Mouse (Mus musculus): Measurements from ENCODE around the gene Zgrf1. TPM values are rescaled to one million over a fixed set of nuclear protein-coding genes. Genes with fewer than 3 reads are reported as not detected.
A peak's percentile ranks its signal among the peaks of the same experiment; 100 is the strongest.

Zgrf1 gene
- 12.0 and 12.2 TPM in 2 replicates for polyA plus RNA-seq (2015; fragmentation: Nextera tagmentation; extraction: Ambion mirVana)

DNA sequence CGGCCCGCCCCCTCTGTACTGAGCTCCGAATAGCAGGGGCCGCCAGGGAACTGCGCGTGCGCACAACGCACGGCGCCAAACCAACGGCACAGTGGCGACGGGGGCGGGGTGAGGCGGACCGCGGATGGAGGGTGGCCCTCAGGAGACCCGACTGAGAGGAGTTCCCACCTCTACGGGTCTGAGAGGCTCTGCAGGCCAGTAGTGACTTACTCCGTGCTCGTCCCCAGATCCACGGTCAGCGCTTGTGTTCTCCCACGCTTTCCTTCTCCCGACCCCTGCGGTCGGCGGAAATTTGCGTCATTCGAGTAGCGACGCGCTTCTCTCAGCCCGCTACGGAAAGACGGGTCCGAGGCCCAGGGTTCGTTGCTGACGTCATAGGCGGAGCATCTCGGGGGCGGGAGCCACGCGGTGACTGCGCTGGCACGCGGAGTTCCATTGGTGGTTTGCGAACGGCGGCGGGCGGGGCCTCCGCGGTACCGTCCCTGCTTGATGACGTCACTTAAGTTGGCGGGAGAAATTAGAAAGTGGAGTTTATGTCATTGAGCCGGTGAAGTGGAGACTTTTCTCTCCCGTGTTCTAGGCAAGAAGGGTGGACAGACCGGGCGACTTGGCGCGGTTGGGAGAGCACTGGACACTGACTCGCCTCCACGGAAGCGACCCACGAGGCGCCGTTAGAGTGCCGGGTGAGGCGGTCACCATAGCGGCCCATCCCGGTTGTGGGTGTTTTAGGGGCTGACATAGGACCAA, at the start of gene Zgrf1, which contains the start of gene Larp7:
Gene Zgrf1 (plus strand): TSS at position 517 of the 747 bp plus-strand sequence.
Gene Larp7 (minus strand): TSS at position 377 of the 747 bp plus-strand sequence.
- ATAC-seq (ENCODE audit: insufficient number of reproducible peaks, insufficient read depth, low FRiP score, low TSS enrichment, low read depth), result peak; percentile 99
- peak within 1 kb of the TSS; percentile 82 for H3K9ac ChIP-seq

GRCm38 (mm10) chr3:127507878-127508783, 45.2 kb upstream of the Zgrf1 start:
- no peaks in the 10 kb centered on the region for H3K4me1 ChIP-seq
- H3K4me3 ChIP-seq, result no peak overlapping the region
- H3K9ac ChIP-seq, result no peak overlapping the region
- no peaks in the 10 kb centered on the region for H3K36me3 ChIP-seq
- no peak overlapping the region for H3K27ac ChIP-seq
- no peak overlapping the region for H3K4me2 ChIP-seq
- H3K27me3 ChIP-seq, result no peaks in the 10 kb centered on the region
- WGBS, result 66% methylated on average over 15 of the region's 15 CpGs
- H3K9me3 ChIP-seq, result no peaks in the 10 kb centered on the region
- ATAC-seq (ENCODE audit: insufficient number of reproducible peaks, insufficient read depth, low FRiP score, low TSS enrichment, low read depth), result no peak

More for the DNA sequence above, at the start of gene Zgrf1, which contains the start of gene Larp7:
- Histone ChIP-seq H3K4me1 (peaks cover 11% of the 10 kb centered on the region), H3K4me3 (peak within 1 kb of the TSS; percentile 85), H3K27me3 (no peaks in the 10 kb centered on the region), H3K27ac (peak within 1 kb of the TSS; percentile 94), H3K36me3 (peaks cover 19% of the 10 kb centered on the region), H3K4me2 (peak within 1 kb of the TSS; percentile 70), H3K9me3 (no peaks in the 10 kb centered on the region)
- WGBS, result under 1% methylated on average over 73 of the region's 73 CpGs

GRCm38 (mm10) chr3:127511786-127512746, 41.2 kb upstream of the Zgrf1 start:
- Histone ChIP-seq H3K9ac (no peak overlapping the region), H3K27me3 (no peaks in the 10 kb centered on the region), H3K9me3 (no peaks in the 10 kb centered on the region), H3K4me1 (no peaks in the 10 kb centered on the region), H3K4me2 (no peak overlapping the region), H3K27ac (no peak overlapping the region), H3K36me3 (no peaks in the 10 kb centered on the region), H3K4me3 (no peak overlapping the region)
- ATAC-seq (ENCODE audit: insufficient number of reproducible peaks, insufficient read depth, low FRiP score, low TSS enrichment, low read depth), result no peak
- WGBS, result 84% methylated on average over 12 of the region's 12 CpGs

DNA sequence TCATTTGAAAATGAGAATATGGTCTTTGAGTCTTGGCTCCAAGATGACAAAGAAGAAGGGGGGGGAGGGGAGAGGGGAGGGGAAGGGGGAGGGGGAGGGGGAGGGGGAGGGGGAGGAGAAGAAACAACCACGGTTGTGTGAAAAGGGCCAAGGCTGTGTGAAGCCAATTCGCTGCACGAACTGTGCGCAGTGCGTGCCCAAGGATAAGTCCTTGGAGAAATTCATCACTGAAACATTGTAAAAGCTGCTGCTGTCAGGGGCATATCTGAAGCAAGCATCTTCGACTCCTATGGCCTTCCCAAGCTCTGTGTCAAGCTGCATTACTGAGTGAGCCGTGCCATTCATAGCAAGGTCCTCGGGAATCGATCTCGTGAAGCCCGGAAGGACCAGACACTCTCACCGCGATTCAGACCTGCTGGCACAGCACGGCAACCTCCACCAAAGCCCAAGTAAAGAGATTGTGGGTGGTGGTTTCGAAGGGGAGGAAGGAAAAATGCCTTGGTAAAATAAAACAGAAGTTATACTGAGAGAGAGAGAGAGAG, 40.4 kb upstream of the Zgrf1 start:
- no peaks in the 10 kb centered on the region for H3K27me3 ChIP-seq
- no peaks in the 10 kb centered on the region for H3K4me1 ChIP-seq
- no peak for ATAC-seq (ENCODE audit: insufficient number of reproducible peaks, insufficient read depth, low FRiP score, low TSS enrichment, low read depth)
- no peak overlapping the region for H3K4me2 ChIP-seq
- H3K36me3 ChIP-seq, result no peaks in the 10 kb centered on the region
- H3K9me3 ChIP-seq, result no peaks in the 10 kb centered on the region
- no peak overlapping the region for H3K27ac ChIP-seq
- no peak overlapping the region for H3K9ac ChIP-seq
- no peak overlapping the region for H3K4me3 ChIP-seq
- 71% methylated on average over 15 of the region's 15 CpGs for WGBS

DNA sequence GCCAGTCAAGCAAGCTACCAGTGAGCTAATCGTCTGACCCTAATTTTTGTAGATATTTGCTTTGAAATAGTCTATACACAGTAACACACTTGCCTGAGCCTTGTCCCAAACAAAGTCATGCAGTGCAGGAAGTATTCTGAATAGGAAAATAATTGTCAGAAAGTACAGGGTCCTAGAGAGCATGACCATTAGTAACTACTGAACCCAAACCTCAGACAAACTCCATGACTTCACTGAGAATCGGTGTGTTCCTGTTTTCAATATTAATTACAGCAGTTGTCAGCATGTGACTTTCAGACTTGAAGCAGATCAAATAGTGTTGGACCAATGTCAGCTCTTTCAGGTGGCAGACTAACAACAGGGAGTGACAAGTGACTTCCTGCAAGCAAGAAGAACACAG, 39.6 kb upstream of the Zgrf1 start:
- Histone ChIP-seq H3K27me3 (no peaks in the 10 kb centered on the region), H3K9ac (no peak overlapping the region), H3K4me1 (no peaks in the 10 kb centered on the region), H3K4me3 (no peak overlapping the region), H3K4me2 (no peak overlapping the region), H3K9me3 (no peaks in the 10 kb centered on the region), H3K27ac (no peak overlapping the region), H3K36me3 (no peaks in the 10 kb centered on the region)
- WGBS, result 77% methylated on average over 2 of the region's 2 CpGs
- ATAC-seq (ENCODE audit: insufficient number of reproducible peaks, insufficient read depth, low FRiP score, low TSS enrichment, low read depth), result no peak

DNA sequence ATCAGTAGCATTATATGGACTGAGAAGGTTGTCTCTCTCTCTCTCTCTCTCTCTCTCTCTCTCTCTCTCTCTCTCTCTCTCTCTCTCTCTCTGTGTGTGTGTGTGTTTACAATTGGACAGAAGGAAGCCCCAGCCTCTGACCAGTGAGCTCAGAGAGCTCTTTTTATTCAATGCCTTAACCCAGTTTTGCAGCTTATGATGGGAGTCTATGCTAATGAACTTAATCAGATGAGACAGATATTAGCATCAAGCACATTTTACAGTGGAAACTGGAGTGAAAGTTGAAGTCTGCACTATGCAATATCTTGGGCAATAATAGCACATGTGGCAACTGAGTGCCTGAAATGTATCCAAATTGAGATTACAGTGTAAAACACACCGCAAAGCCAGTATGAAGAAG, 38.0 kb upstream of the Zgrf1 start:
- Histone ChIP-seq H3K27me3 (no peaks in the 10 kb centered on the region), H3K9me3 (no peaks in the 10 kb centered on the region), H3K4me1 (no peaks in the 10 kb centered on the region), H3K9ac (no peak overlapping the region), H3K27ac (no peak overlapping the region), H3K36me3 (no peaks in the 10 kb centered on the region), H3K4me3 (no peak overlapping the region), H3K4me2 (no peak overlapping the region)
- WGBS, result 76% methylated on average over 1 of the region's 1 CpGs
- ATAC-seq (ENCODE audit: insufficient number of reproducible peaks, insufficient read depth, low FRiP score, low TSS enrichment, low read depth), result no peak

DNA sequence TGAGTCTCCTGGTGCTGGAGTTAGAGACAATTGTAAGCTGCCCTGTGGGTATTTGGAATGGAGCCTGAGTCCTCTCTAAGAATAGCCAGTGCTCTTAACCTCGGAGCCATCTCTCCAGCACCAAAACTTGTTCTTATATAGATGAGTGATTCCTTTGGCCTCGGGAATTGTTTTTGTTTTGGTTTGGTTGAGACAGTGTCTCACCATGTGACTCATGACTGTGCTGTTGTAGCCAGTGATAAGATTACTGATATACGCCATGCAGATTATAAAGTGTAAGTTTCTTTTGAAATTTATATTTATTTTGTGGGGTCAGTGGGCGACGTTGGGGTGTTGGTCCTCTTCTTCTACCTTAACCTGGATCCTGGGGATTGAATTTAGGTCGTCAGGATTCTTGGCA, 33.0 kb upstream of the Zgrf1 start:
- Histone ChIP-seq H3K4me3 (no peak overlapping the region), H3K27me3 (no peaks in the 10 kb centered on the region), H3K36me3 (no peaks in the 10 kb centered on the region), H3K9me3 (no peaks in the 10 kb centered on the region), H3K9ac (no peak overlapping the region), H3K4me2 (no peak overlapping the region), H3K27ac (no peak overlapping the region), H3K4me1 (no peaks in the 10 kb centered on the region)
- 79% methylated on average over 6 of the region's 6 CpGs for WGBS
- no peak for ATAC-seq (ENCODE audit: insufficient number of reproducible peaks, insufficient read depth, low FRiP score, low TSS enrichment, low read depth)

GRCm38 (mm10) chr3:127521156-127521555, 32.1 kb upstream of the Zgrf1 start:
- H3K4me2 ChIP-seq, result no peak overlapping the region
- no peaks in the 10 kb centered on the region for H3K27me3 ChIP-seq
- H3K36me3 ChIP-seq, result no peaks in the 10 kb centered on the region
- no peak overlapping the region for H3K9ac ChIP-seq
- H3K4me3 ChIP-seq, result no peak overlapping the region
- ATAC-seq (ENCODE audit: insufficient number of reproducible peaks, insufficient read depth, low FRiP score, low TSS enrichment, low read depth), result no peak
- no peaks in the 10 kb centered on the region for H3K4me1 ChIP-seq
- WGBS, result 77% methylated on average over 10 of the region's 10 CpGs
- no peaks in the 10 kb centered on the region for H3K9me3 ChIP-seq
- no peak overlapping the region for H3K27ac ChIP-seq

- H3K4me1 ChIP-seq, result no peaks in the 10 kb centered on the region
- no peak for ATAC-seq (ENCODE audit: insufficient number of reproducible peaks, insufficient read depth, low FRiP score, low TSS enrichment, low read depth)
- H3K27me3 ChIP-seq, result no peaks in the 10 kb centered on the region
- no peaks in the 10 kb centered on the region for H3K36me3 ChIP-seq
- no peak overlapping the region for H3K27ac ChIP-seq
- no peak overlapping the region for H3K4me2 ChIP-seq
- no peaks in the 10 kb centered on the region for H3K9me3 ChIP-seq
- WGBS, result 73% methylated on average over 8 of the region's 8 CpGs
- no peak overlapping the region for H3K9ac ChIP-seq
- no peak overlapping the region for H3K4me3 ChIP-seq
These were observed 28.0 kb upstream of the Zgrf1 start for GRCm38 (mm10) chr3:127525188-127525819.

- Histone ChIP-seq H3K36me3 (no peaks in the 10 kb centered on the region), H3K27me3 (no peaks in the 10 kb centered on the region), H3K9me3 (no peaks in the 10 kb centered on the region), H3K4me3 (no peak overlapping the region), H3K27ac (no peak overlapping the region), H3K4me2 (no peak overlapping the region), H3K9ac (no peak overlapping the region), H3K4me1 (no peaks in the 10 kb centered on the region)
- 70% methylated on average over 5 of the region's 5 CpGs for WGBS
- no peak for ATAC-seq (ENCODE audit: insufficient number of reproducible peaks, insufficient read depth, low FRiP score, low TSS enrichment, low read depth)
These were observed 25.7 kb upstream of the Zgrf1 start for GRCm38 (mm10) chr3:127527465-127528034.

Measured in embryonic facial prominence, embryonic 13.5 days (tissue).